Comparison of ENCODE assay signal across 25 mouse cellular contexts in genomic region chr12:117705308-117705707, GRCm38 (mm10).
A peak's percentile ranks its signal among the peaks of the same experiment; 100 is the strongest.
DNase-seq lines count a peak whose midpoint lies in the region; ATAC-seq lines count a peak whose summit lies in the region.
"Had no signal": no experiment of that assay in that cellular context is flagged by ENCODE, and none has a peak within 500 bp of the region (broad histone marks: within the 10 kb centered on the region; RNA-seq: fewer than 3 reads in every experiment).

No protein-coding gene starts in this region.

- no peak for DNase-seq in frontal cortex, adult 2 months (ENCODE audit: extremely low spot score in 1 of 2, low spot score in 1 of 2)
- peak; percentile 60 for DNase-seq in heart, embryonic 10.5 days (ENCODE audit: low spot score)
- no peak for DNase-seq in heart, postnatal 25 days (ENCODE audit: low spot score)
- peak; percentile 39 for DNase-seq in layer of hippocampus, adult 9-11 months
- DNase-seq in layer of hippocampus, adult 9-10 months (ENCODE audit: low spot score) = no peak
- peak; percentile 45 for DNase-seq in midbrain, embryonic 11.5 days (ENCODE audit: low spot score, missing footprints)
- DNase-seq: adrenal gland, adult 8-10 months; adrenal gland, postnatal 14 days; adrenal gland, postnatal 36 days; B cell, adult 2 months; cerebellum, adult 11-12 months; cerebellum, adult 2 months; cerebellum, adult 9-10 months; cerebellum, postnatal 10 days; cerebellum, postnatal 25 days had no signal

- no peaks in the 10 kb centered on the region for H3K9me3 ChIP-seq in heart, embryonic 10.5 days
- H3K9me3 ChIP-seq in midbrain, embryonic 11.5 days (ENCODE audit: control insufficient read depth, low read length) = no peaks in the 10 kb centered on the region
- no peaks in the 10 kb centered on the region for H3K9me3 ChIP-seq in midbrain, embryonic 13.5 days
- H3K9me3 ChIP-seq: embryonic facial prominence, embryonic 10.5 days; embryonic facial prominence, embryonic 12.5 days; forebrain, embryonic 13.5 days had no signal

- H3K4me3 ChIP-seq in heart, embryonic 10.5 days = no peak overlapping the region
- no peak overlapping the region for H3K4me3 ChIP-seq in midbrain, embryonic 11.5 days (ENCODE audit: low read depth, low read length)
- H3K4me3 ChIP-seq in midbrain, embryonic 13.5 days (replicated peaks) = no peak overlapping the region
- H3K4me3 ChIP-seq: embryonic facial prominence, embryonic 10.5 days; embryonic facial prominence, embryonic 12.5 days; forebrain, embryonic 13.5 days had no signal

- no peaks in the 10 kb centered on the region for H3K27me3 ChIP-seq in heart, embryonic 10.5 days (ENCODE audit: insufficient read depth, poor library complexity, severe bottlenecking)
- H3K27me3 ChIP-seq in midbrain, embryonic 11.5 days (ENCODE audit: control insufficient read depth, insufficient read depth, low read length) = no peaks in the 10 kb centered on the region
- no peaks in the 10 kb centered on the region for H3K27me3 ChIP-seq in midbrain, embryonic 13.5 days
- H3K27me3 ChIP-seq: CH12.LX; embryonic facial prominence, embryonic 12.5 days; forebrain, embryonic 13.5 days had no signal

- no peak overlapping the region for H3K4me2 ChIP-seq in midbrain, embryonic 11.5 days
- no peak overlapping the region for H3K4me2 ChIP-seq in midbrain, embryonic 13.5 days (replicated peaks)
- H3K4me2 ChIP-seq: embryonic facial prominence, embryonic 12.5 days; forebrain, embryonic 13.5 days had no signal

- 0 out of 2 replicates have a peak, but pooled peaks have one; percentile 16 for ATAC-seq in frontal cortex, adult (ENCODE audit: low TSS enrichment)
- no peak for ATAC-seq in midbrain, embryonic 11.5 days (ENCODE audit: low FRiP score)
- no peak for ATAC-seq in midbrain, embryonic 13.5 days
- ATAC-seq: activated CD4-positive, CD25-positive, alpha-beta regulatory T cell, adult 4 months; CD4-positive, CD25-positive, alpha-beta regulatory T cell, adult 4 months; forebrain, embryonic 13.5 days; Patski had no signal

- intact Hi-C loops in heart, postnatal 25 days (cut with DNase I) = no loop called here

- WGBS in heart, embryonic 10.5 days = 83% methylated on average over 3 of the region's 3 CpGs
- WGBS in midbrain, embryonic 11.5 days = 85% methylated on average over 3 of the region's 3 CpGs
- WGBS in midbrain, embryonic 13.5 days = 74% methylated on average over 3 of the region's 3 CpGs

- no peaks in the 10 kb centered on the region for H3K36me3 ChIP-seq in heart, embryonic 10.5 days
- no peaks in the 10 kb centered on the region for H3K36me3 ChIP-seq in midbrain, embryonic 11.5 days (ENCODE audit: control insufficient read depth, insufficient read depth, low read length)
- H3K36me3 ChIP-seq in midbrain, embryonic 13.5 days = no peaks in the 10 kb centered on the region
- H3K36me3 ChIP-seq: embryonic facial prominence, embryonic 10.5 days; embryonic facial prominence, embryonic 12.5 days; G1E had no signal

- no peak overlapping the region for H3K27ac ChIP-seq in heart, embryonic 10.5 days
- no peak overlapping the region for H3K27ac ChIP-seq in midbrain, embryonic 11.5 days (ENCODE audit: low read depth, low read length)
- no peak overlapping the region for H3K27ac ChIP-seq in midbrain, embryonic 13.5 days
- H3K27ac ChIP-seq: embryonic facial prominence, embryonic 10.5 days; embryonic facial prominence, embryonic 12.5 days; forebrain, embryonic 13.5 days had no signal

- no peak overlapping the region for H3K9ac ChIP-seq in midbrain, embryonic 11.5 days (ENCODE audit: low read length)
- no peak overlapping the region for H3K9ac ChIP-seq in midbrain, embryonic 13.5 days (replicated peaks)
- H3K9ac ChIP-seq: embryonic facial prominence, embryonic 12.5 days; forebrain, embryonic 13.5 days had no signal

- H3K4me1 ChIP-seq in heart, embryonic 10.5 days = no peaks in the 10 kb centered on the region
- no peaks in the 10 kb centered on the region for H3K4me1 ChIP-seq in midbrain, embryonic 11.5 days (ENCODE audit: control insufficient read depth, insufficient read depth, low read length)
- H3K4me1 ChIP-seq in midbrain, embryonic 13.5 days (replicated peaks) = peaks cover 29% of the 10 kb centered on the region
- H3K4me1 ChIP-seq: embryonic facial prominence, embryonic 10.5 days; embryonic facial prominence, embryonic 12.5 days had no signal

Comparison
In these comparisons a context has a peak if more than half of its experiments do, and no peak if none do; other contexts are left out.
1. DNase-seq: peak in heart, embryonic 10.5 days (single experiment), layer of hippocampus, adult 9-11 months (single experiment) and midbrain, embryonic 11.5 days (single experiment); none in frontal cortex, adult 2 months (0 of 2), heart, postnatal 25 days (single experiment) and layer of hippocampus, adult 9-10 months (single experiment).